Mouse (Mus musculus) lung, postnatal 0 days (tissue): ENCODE results near the gene Cog2.

Experiments
- CTCF ChIP-seq: IDR thresholded peaks from 2 replicates; pipeline ENCODE4 v1.5.1; 2016; ENCODE audit warnings: antibody characterized with exemption, mild to moderate bottlenecking
- EP300 ChIP-seq: IDR thresholded peaks from 2 replicates; pipeline ENCODE4 v1.6.1; 2016; ENCODE audit warnings: antibody characterized with exemption, mild to moderate bottlenecking, control low read depth

GRCm38 (mm10) chr8:124508321-124508695 lies 12.3 kb upstream of the Cog2 start:
- no peak for TF ChIP-seq CTCF
- no peak for TF ChIP-seq EP300
